Mouse (Mus musculus) midbrain, embryonic 16.5 days (tissue): ENCODE measurements around the gene Mapt. TPM values are rescaled to one million over a fixed set of nuclear protein-coding genes. Genes with fewer than 3 reads are reported as not detected.
A peak's percentile ranks its signal among the peaks of the same experiment; 100 is the strongest.
"Not testable (repeated sequence)": the region's sequence is repeated elsewhere in the genome, so short reads cannot be mapped to it uniquely, and the experiment has no call there.

Source experiments
- ATAC-seq: fragments of 200-750 bp; cut with Nextera tagmentation; 2 replicates; pipeline ENCODE4 v1.8.0; 2017; ENCODE audit warnings: moderate TSS enrichment
- H3K27ac ChIP-seq: fragments of 300-500 bp; sonication (generic); 2 replicates; pipeline ENCODE4 v1.5.1; 2014; ENCODE audit warnings: mild to moderate bottlenecking, low read length, mixed read lengths
- H3K27me3 ChIP-seq: fragments of 300-500 bp; sonication (generic); 2 replicates; pipeline ENCODE4 v1.6.1; 2014; ENCODE audit warnings: low read depth, low read length, mixed read lengths; ENCODE audit not compliant: control insufficient read depth, insufficient read depth
- H3K36me3 ChIP-seq: fragments of 300-500 bp; sonication (generic); 2 replicates; pipeline ENCODE4 v1.6.1; 2014; ENCODE audit warnings: mild to moderate bottlenecking, low read length, moderate library complexity, mixed read lengths; ENCODE audit not compliant: control insufficient read depth, insufficient read depth
- H3K4me1 ChIP-seq: fragments of 300-500 bp; sonication (generic); 2 replicates; pipeline ENCODE4 v1.6.1; 2014; ENCODE audit warnings: mild to moderate bottlenecking, low read length, mixed read lengths; ENCODE audit not compliant: control insufficient read depth, insufficient read depth
- H3K4me2 ChIP-seq: fragments of 300-500 bp; sonication (generic); 2 replicates; pipeline ENCODE4 v1.6.1; 2014; ENCODE audit warnings: mild to moderate bottlenecking, low read length, mixed read lengths
- H3K4me3 ChIP-seq: fragments of 300-500 bp; sonication (generic); 2 replicates; pipeline ENCODE4 v1.5.1; 2014; ENCODE audit warnings: low read depth, mild to moderate bottlenecking, low read length, moderate library complexity, mixed read lengths
- H3K9ac ChIP-seq: fragments of 300-500 bp; sonication (generic); 2 replicates; pipeline ENCODE4 v1.6.1; 2014; ENCODE audit warnings: low read depth, low read length, mixed read lengths
- H3K9me3 ChIP-seq: fragments of 300-500 bp; sonication (generic); replicated peaks from 2 replicates; pipeline ENCODE4 v1.6.1; 2014; ENCODE audit warnings: mild to moderate bottlenecking, low read length, mixed read lengths; ENCODE audit not compliant: control insufficient read depth, poor library complexity, severe bottlenecking
- WGBS: fragments of 180-500 bp; shearing (Covaris S2); extraction: QIAGEN DNeasy Blood & Tissue Kit; methylation state at CpG from one replicate; pipeline ENCODE4 v1.1.7; 2014; 5-methylcytosine and 5-hydroxymethylcytosine counted together
- polyA plus RNA-seq: library from polyadenylated mRNA; unstranded; fragments of >200 nt; fragmentation: Nextera tagmentation; extraction: Ambion mirVana; gene quantifications from 2 replicates; pipeline ENCODE4 v1.2.1, GENCODE M21; 2015

Gene Mapt
- polyA plus RNA-seq, 1 experiment from 2014 or later = 1,264 TPM

DNA sequence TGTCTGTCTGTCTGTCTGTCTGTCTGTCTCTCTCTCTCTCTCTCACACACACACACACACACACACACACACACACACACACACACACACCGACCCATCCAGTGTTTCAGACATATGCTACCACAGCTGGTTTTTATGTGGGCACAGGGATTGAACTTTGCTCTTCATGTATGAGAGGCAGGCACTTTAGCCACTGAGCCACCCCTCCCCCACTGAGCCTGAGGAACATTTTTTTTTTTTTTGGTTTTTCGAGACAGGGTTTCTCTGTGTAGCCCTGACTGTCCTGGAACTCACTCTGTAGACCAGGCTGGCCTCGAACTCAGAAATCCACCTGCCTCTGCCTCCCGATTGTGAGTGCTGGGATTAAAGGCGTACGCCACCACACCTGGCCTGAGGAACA lies 14.3 kb downstream of the Mapt start:
- not testable (repeated sequence) for H3K27me3 ChIP-seq, H3K36me3 ChIP-seq, ATAC-seq, H3K4me3 ChIP-seq, H3K27ac ChIP-seq, H3K4me2 ChIP-seq, H3K9ac ChIP-seq, H3K9me3 ChIP-seq
- H3K4me1 ChIP-seq = peaks cover 23% of the 10 kb centered on the region
- 83% methylated on average over 6 of the region's 6 CpGs for WGBS

DNA sequence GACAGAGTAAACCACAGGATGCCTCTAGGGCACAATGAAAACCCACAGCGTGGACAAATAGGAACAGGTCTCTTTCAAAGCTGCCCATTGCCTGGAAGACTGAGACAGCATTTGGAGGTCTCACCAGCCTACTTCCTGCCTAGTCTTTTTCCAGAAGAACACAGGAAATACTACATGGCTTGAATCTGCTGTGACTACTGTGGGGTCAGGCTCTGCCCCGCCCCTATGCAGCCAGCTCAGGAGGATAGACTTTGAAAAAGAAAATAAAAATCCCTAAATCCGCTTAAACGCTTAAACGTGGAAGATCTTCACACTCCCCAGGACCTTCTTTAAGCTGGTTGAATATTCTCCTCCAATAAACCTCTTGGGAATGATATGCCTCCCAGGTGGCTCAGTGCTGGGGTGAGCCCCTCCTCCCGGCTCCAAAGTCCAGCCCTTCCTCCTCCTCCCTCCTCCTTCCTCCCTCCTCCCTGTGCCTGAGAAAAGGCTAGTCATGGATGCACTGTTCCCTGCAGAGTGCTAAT lies 15.0 kb downstream of the Mapt start:
- peak; percentile 38; the same call in 1 of the 2 replicates for ATAC-seq
- H3K27ac ChIP-seq = no peak overlapping the region
- H3K9ac ChIP-seq = no peak overlapping the region
- 9% methylated on average over 6 of the region's 6 CpGs for WGBS
- H3K4me1 ChIP-seq = peaks cover 23% of the 10 kb centered on the region
- no peaks in the 10 kb centered on the region for H3K36me3 ChIP-seq
- no peak overlapping the region for H3K4me3 ChIP-seq
- H3K4me2 ChIP-seq = no peak overlapping the region
- no peaks in the 10 kb centered on the region for H3K27me3 ChIP-seq
- H3K9me3 ChIP-seq = no peaks in the 10 kb centered on the region

DNA sequence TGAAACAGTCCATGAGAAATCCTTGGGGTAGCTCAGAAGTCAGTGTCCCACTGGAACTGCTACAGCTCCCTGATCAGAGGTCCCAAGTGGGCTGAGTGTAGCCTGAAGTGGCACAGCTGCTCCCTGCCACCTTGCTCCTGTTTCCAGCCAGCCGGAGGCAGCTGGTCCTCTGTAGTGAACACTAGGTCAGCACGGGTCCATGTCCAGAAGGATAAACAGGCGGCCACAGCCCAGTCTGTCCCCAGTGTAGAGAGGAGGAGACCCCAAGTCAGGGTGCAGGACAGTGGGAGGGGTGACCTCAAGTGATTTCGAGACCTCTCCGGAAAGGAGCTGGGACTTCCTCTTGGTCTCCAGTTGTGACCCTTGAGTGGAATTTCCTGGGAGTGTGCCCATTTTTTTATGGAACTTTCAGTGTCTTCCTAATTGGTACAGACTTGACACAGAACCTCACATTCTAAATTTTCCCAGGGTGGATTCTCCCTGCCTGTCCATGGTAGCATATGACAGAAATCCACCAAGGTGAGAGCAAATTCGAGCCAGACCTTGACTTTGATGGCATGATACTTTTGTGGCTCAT lies 16.0 kb downstream of the Mapt start:
- Histone ChIP-seq H3K4me3 (no peak overlapping the region), H3K9ac (no peak overlapping the region), H3K27ac (no peak overlapping the region), H3K9me3 (no peaks in the 10 kb centered on the region), H3K4me1 (peaks cover 27% of the 10 kb centered on the region), H3K36me3 (no peaks in the 10 kb centered on the region), H3K27me3 (no peaks in the 10 kb centered on the region), H3K4me2 (no peak overlapping the region)
- ATAC-seq = no peak
- WGBS = 72% methylated on average over 6 of the region's 6 CpGs

DNA sequence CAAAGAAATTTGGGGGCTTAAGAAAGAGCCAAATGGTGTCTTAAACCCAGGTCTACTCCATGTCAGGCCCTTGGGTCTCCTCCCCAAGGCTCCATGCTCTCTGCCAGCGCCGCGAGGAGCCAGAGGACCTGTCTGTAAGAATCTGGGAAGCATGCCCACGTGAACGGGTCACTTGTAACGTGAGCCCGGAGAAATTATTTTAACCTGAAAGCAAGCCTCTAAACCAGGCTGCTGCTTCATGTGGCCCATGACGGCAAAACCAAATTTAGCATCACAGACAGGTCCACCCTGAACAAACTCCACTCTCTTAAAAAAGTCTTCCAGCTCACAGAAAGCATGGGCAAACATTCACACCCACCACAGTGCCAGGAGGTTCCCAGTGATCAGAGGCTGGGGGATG lies 18.2 kb downstream of the Mapt start:
- Histone ChIP-seq H3K4me3 (no peak overlapping the region), H3K27ac (no peak overlapping the region), H3K4me1 (peaks cover 27% of the 10 kb centered on the region), H3K27me3 (no peaks in the 10 kb centered on the region), H3K36me3 (no peaks in the 10 kb centered on the region), H3K9ac (no peak overlapping the region), H3K4me2 (no peak overlapping the region), H3K9me3 (no peaks in the 10 kb centered on the region)
- 86% methylated on average over 8 of the region's 8 CpGs for WGBS
- ATAC-seq = no peak

DNA sequence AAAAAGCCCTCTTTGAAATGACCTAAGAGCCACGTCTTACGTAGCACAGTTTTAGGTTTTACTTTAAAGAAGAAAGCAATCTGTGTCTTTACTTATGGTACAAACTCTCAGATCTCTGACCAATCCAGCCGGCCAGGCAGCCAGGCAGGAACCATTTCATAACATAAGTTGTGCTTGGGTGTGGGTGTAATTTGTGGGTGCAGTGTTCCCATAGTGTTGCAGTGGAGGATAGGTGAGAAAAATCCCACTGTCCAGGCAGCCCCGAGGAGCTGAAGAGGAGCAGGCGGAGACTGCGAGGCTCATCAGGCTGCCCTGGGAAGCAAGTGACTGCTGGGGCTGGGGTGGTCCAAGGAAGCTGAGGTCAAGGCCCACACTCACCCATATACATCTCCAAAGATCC lies 19.9 kb downstream of the Mapt start:
- Histone ChIP-seq H3K4me1 (peaks cover 22% of the 10 kb centered on the region), H3K36me3 (no peaks in the 10 kb centered on the region; the same call in 1 of the 2 replicates), H3K4me2 (no peak overlapping the region), H3K9me3 (no peaks in the 10 kb centered on the region), H3K4me3 (no peak overlapping the region), H3K9ac (no peak overlapping the region), H3K27ac (no peak overlapping the region), H3K27me3 (no peaks in the 10 kb centered on the region)
- no peak for ATAC-seq
- 82% methylated on average over 6 of the region's 6 CpGs for WGBS

DNA sequence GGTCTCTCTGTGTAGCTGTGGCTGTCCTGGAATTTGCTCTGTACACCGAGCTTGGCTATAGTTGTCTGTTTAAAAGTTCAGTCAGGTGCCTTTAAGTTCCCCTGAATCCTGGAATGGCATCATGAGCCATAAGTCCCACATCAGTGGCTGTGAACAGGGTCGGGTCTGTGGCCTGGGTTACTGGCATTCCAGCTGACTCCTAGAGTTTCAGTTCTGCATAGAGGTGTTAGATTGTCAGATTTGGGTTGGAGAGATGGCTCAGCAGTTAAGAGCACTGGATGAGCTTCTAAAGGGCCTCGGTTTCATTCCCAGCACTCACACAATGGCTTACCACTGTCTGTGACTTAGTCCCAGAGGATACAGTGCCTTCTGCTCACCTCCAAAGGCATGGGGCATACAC lies 20.9 kb downstream of the Mapt start:
- no peaks in the 10 kb centered on the region for H3K9me3 ChIP-seq
- WGBS = 73% methylated on average over 3 of the region's 3 CpGs
- H3K27me3 ChIP-seq = no peaks in the 10 kb centered on the region
- H3K4me2 ChIP-seq = no peak overlapping the region
- H3K4me1 ChIP-seq = peaks cover 12% of the 10 kb centered on the region
- no peak overlapping the region for H3K27ac ChIP-seq
- H3K9ac ChIP-seq = no peak overlapping the region
- H3K36me3 ChIP-seq = no peaks in the 10 kb centered on the region; the same call in 1 of the 2 replicates
- no peak overlapping the region for H3K4me3 ChIP-seq
- ATAC-seq = no peak

DNA sequence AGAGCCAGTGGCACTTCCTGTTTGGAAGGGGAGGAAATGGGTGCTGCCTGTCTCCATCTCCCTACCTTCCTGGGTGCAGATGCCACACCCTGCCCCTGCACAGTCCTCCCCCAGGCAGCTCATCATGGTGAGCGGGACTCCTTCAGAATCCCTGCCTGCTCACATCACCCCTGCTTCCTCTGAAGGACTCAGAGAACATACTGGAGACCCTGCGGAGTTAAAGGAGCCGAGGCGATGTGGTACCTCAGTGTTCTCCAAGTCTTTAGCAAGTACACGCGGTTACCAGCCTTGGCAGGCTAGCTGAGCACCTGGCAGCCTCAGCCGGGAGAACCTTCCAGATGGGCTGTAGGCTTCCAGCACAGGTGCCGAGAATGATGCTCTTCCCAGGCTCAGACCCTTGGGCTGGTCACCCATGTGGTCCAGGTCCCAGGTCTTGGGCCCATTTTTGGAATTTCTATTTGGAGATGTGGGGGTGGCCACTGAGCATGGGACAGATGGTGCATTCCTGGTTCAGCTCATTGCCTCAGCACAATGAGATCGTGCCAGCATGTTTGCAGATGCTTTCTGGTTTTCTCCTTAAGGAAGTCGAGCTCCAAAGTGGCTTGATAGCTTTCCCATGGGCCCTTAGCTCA lies 23.3 kb downstream of the Mapt start:
- Histone ChIP-seq H3K9me3 (no peaks in the 10 kb centered on the region), H3K27me3 (no peaks in the 10 kb centered on the region), H3K36me3 (no peaks in the 10 kb centered on the region; the same call in 1 of the 2 replicates), H3K4me2 (no peak overlapping the region), H3K4me1 (peaks cover 7% of the 10 kb centered on the region; the same call in 1 of the 2 replicates), H3K9ac (no peak overlapping the region), H3K27ac (no peak overlapping the region), H3K4me3 (no peak overlapping the region)
- 83% methylated on average over 10 of the region's 10 CpGs for WGBS
- ATAC-seq = no peak

DNA sequence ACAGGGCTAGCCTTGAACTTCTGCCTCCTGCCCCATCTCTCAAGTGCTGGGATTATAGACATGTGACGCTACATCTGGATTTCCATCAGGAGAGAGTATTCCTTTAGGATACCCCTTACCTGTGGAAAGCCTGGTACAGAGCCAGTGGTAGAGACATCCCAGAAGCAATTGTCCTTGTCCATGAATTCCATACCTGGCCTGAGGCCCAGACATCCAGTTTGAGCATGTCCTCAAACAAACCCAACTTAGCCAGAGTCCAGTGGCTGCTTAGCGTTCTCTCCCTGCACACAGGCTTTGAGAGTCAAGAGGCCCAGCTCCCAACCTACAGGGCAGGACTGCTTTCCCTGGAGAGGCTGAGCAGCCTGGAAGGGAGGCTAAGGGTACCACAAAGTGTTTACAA lies 25.0 kb downstream of the Mapt start:
- Histone ChIP-seq H3K9me3 (no peaks in the 10 kb centered on the region), H3K4me1 (peaks cover 6% of the 10 kb centered on the region; the same call in 1 of the 2 replicates), H3K4me2 (no peak overlapping the region), H3K27me3 (no peaks in the 10 kb centered on the region), H3K9ac (no peak overlapping the region), H3K36me3 (no peaks in the 10 kb centered on the region; the same call in 1 of the 2 replicates), H3K4me3 (no peak overlapping the region), H3K27ac (no peak overlapping the region)
- WGBS = 100% methylated on average over 2 of the region's 2 CpGs
- no peak for ATAC-seq

DNA sequence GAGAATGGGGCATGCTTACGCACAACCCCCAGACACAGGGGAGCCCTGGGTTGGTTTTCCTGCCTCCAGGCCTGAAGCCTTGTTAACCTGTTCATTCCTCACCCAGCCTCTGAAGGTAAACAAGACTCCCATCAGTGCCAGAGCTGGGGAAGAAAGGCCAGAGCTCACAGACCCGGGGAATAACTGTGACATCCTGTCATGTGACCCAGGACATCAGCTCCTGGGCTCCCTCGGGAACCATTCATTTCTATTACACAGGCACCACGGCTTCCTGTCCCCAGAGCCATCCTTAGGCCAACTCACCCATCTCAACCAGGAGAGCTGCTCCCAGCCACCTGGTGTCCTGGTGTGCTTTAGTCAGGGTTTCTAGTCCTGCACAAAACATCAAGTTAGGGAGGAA lies 27.8 kb downstream of the Mapt start:
- H3K4me3 ChIP-seq = no peak overlapping the region
- 59% methylated on average over 4 of the region's 4 CpGs for WGBS
- no peak overlapping the region for H3K27ac ChIP-seq
- no peak overlapping the region for H3K4me2 ChIP-seq
- H3K9me3 ChIP-seq = no peaks in the 10 kb centered on the region
- ATAC-seq = no peak
- no peaks in the 10 kb centered on the region; the same call in 1 of the 2 replicates for H3K36me3 ChIP-seq
- H3K9ac ChIP-seq = no peak overlapping the region
- no peaks in the 10 kb centered on the region for H3K27me3 ChIP-seq
- H3K4me1 ChIP-seq = peaks cover 2% of the 10 kb centered on the region; the same call in 1 of the 2 replicates
